Mouse (Mus musculus): ENCODE measurements around the gene Cyba. TPM values are rescaled to one million over a fixed set of nuclear protein-coding genes. Genes with fewer than 3 reads are reported as not detected.

Cyba gene
- polyA plus RNA-seq (2017; shearing (Covaris generic)), result 981 TPM

GRCm38 (mm10) chr8:122432443-122433268 is at the start of gene Cyba:
Cyba (minus strand) TSS chr8:122432930.

GRCm38 (mm10) chr8:122475580-122476320 is 43.0 kb upstream of the Cyba start, which contains the start of the genes Rnf166 and Ctu2:
Rnf166 (minus strand) TSS chr8:122476064.
Ctu2 (plus strand) TSS chr8:122476143.

GRCm38 (mm10) chr8:122460524-122461472 is 28.1 kb upstream of the Cyba start, which contains the start of gene Snai3:
Snai3 (minus strand) TSS chr8:122460733.

GRCm38 (mm10) chr8:122443262-122444006 is 10.7 kb upstream of the Cyba start, which contains the start of gene Mvd:
Mvd (minus strand) TSS chr8:122443422.

GRCm38 (mm10) chr8:122421376-122422070 is 11.2 kb downstream of the Cyba start, which contains the start of gene Il17c:
Il17c (plus strand) TSS chr8:122422020.

GRCm38 (mm10) chr8:122376365-122377231 is 56.1 kb downstream of the Cyba start, which contains the start of gene Zc3h18:
Zc3h18 (plus strand) TSS chr8:122376609.

Other genes starting within 250 kb of the Cyba start
- 0.73 TPM for gene Zfpm1, start 150.8 kb downstream of the Cyba start, polyA plus RNA-seq (2017; shearing (Covaris generic))
- gene Trhr2, start 72.2 kb downstream of the Cyba start, polyA plus RNA-seq (2017; shearing (Covaris generic)), result not detected
- gene Zc3h18, start 56.3 kb downstream of the Cyba start, polyA plus RNA-seq (2017; shearing (Covaris generic)), result 62.2 TPM
- gene Il17c, start 10.9 kb downstream of the Cyba start, polyA plus RNA-seq (2017; shearing (Covaris generic)), result not detected
- gene Mvd, start 10.5 kb upstream of the Cyba start, polyA plus RNA-seq (2017; shearing (Covaris generic)), result 28.4 TPM
- gene Snai3, start 27.8 kb upstream of the Cyba start, polyA plus RNA-seq (2017; shearing (Covaris generic)), result 3.5 TPM
- gene Rnf166, start 43.1 kb upstream of the Cyba start, polyA plus RNA-seq (2017; shearing (Covaris generic)), result 39.6 TPM
- gene Ctu2, start 43.2 kb upstream of the Cyba start, polyA plus RNA-seq (2017; shearing (Covaris generic)), result 82.8 TPM
- 7.6 TPM for gene Piezo1, start 118.4 kb upstream of the Cyba start, polyA plus RNA-seq (2017; shearing (Covaris generic))
- 21.6 TPM for gene Cdt1, start 135.1 kb upstream of the Cyba start, polyA plus RNA-seq (2017; shearing (Covaris generic))
- gene Aprt, start 144.0 kb upstream of the Cyba start, polyA plus RNA-seq (2017; shearing (Covaris generic)), result 201 TPM
- 15.9 TPM for gene Galns, start 178.5 kb upstream of the Cyba start, polyA plus RNA-seq (2017; shearing (Covaris generic))
- 54.2 TPM for gene Trappc2l, start 178.7 kb upstream of the Cyba start, polyA plus RNA-seq (2017; shearing (Covaris generic))
- gene Pabpn1l, start 189.8 kb upstream of the Cyba start, polyA plus RNA-seq (2017; shearing (Covaris generic)), result not detected